Mouse (Mus musculus) C2C12 (cell line): ENCODE measurements around the gene Krt6b.

Experiments
- CEBPB ChIP-seq: IDR thresholded peaks from one replicate; pipeline ENCODE4 v1.6.1; 2011; ENCODE audit warnings: low read depth, mild to moderate bottlenecking, control low read depth, moderate library complexity
- CTCF ChIP-seq: IDR thresholded peaks from one replicate; pipeline ENCODE4 v1.5.1; 2011; ENCODE audit not compliant: control insufficient read depth, insufficient read depth, insufficient read length
- FOSL1 ChIP-seq: IDR thresholded peaks from one replicate; pipeline ENCODE4 v1.8.0; 2011; ENCODE audit warnings: mild to moderate bottlenecking, low read length; ENCODE audit not compliant: poor library complexity, insufficient read depth, severe bottlenecking
- MAX ChIP-seq: IDR thresholded peaks from one replicate; pipeline ENCODE4 v1.6.1; 2011; ENCODE audit warnings: mild to moderate bottlenecking, control low read depth
- MYOD1 ChIP-seq: IDR thresholded peaks from one replicate; pipeline ENCODE4 v1.6.1; 2011; ENCODE audit warnings: low read depth; ENCODE audit not compliant: control insufficient read depth, insufficient read length
- MYOG ChIP-seq: IDR thresholded peaks from one replicate; pipeline ENCODE4 v1.6.1; 2011; ENCODE audit not compliant: control insufficient read depth, insufficient read length; ENCODE audit errors: extremely low read depth
- USF1 ChIP-seq: IDR thresholded peaks from one replicate; pipeline ENCODE4 v1.6.1; 2011; ENCODE audit warnings: low read depth, mild to moderate bottlenecking, control low read depth, moderate library complexity

GRCm38 (mm10) chr15:101627884-101628283 lies 52.2 kb downstream of the Krt6b start, which contains the start of gene Gm5414:
- no peak for TF ChIP-seq CTCF
- TF ChIP-seq USF1: no peak
- no peak for TF ChIP-seq CEBPB
- TF ChIP-seq MYOG: no peak
- TF ChIP-seq MAX: no peak
- TF ChIP-seq MYOD1: no peak
- TF ChIP-seq FOSL1: no peak
